Mouse (Mus musculus): Measurements from ENCODE around the gene Ccdc93.

GRCm38 (mm10) chr1:121471503-121471902, 40.7 kb downstream of the Ccdc93 start:
- TF ChIP-seq EP300 (IDR thresholded peaks at IDR 0.05; ENCODE audit: low read depth) (no peak), CTCF (IDR thresholded peaks at IDR 0.05; ENCODE audit: low read depth) (no peak)
